Mouse (Mus musculus): Measurements from ENCODE around the gene Rcc1. TPM values are rescaled to one million over a fixed set of nuclear protein-coding genes. Genes with fewer than 3 reads are reported as not detected.
A peak's percentile ranks its signal among the peaks of the same experiment; 100 is the strongest.

The Rcc1 gene
- total RNA-seq, 2 experiments from 2014 or later: 13.0 to 14.3 TPM

DNA sequence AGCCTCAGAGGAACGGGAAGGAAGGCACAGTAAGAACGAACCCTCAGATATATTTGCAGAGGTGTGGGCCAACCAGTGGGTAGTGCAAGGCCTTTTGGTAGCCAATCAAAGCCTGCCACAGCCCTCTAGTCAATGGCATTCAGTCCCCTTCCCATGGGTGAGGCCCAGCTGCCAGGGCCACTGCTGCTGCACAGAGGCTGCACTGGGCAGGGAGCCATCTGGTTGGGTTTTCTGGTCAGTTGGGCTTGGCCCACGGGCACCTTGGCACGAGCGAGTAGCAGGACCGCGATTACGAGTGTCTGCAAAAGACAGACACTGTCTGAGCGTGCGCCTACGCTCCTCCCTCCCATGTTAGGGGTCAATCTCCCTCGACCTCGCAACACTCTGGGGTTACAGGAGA lies 14.5 kb downstream of the Rcc1 start:
- H3K4me3 ChIP-seq: no peak overlapping the region
- DNase-seq (ENCODE audit: extremely low spot score in 1 of 2, low spot score in 2 of 2): peak in 1 of 2 experiments; percentile 24

DNA sequence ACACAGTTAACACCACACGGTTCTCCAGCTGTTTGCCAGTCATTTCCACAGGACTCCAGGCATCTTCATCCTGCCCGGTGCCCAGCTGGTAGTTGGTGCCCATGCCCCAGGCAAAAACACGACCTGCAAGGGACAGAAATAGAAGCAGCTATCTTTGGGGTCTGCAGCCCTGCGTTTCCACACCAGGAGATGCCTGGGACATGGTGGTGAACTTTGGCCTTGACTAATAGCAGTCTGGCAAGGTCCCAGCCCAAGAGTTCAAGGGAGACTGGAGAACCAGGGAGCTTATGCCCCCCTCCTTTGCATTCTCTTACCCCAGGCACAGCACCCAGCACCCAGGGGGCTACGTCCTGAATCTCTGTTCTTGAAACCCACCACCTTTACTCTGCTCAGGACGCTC lies 20.5 kb downstream of the Rcc1 start:
- intact Hi-C loops (cut with DNase I): no loop called here
- no peak for TF ChIP-seq CTCF (IDR thresholded peaks at IDR 0.05)
- Histone ChIP-seq H3K4me3 (no peak overlapping the region), H3K27ac (no peak overlapping the region)
- no peak for DNase-seq (ENCODE audit: extremely low spot score in 1 of 2, low spot score in 2 of 2)

More for the DNA sequence above, 14.5 kb downstream of the Rcc1 start:
- intact Hi-C loops (cut with DNase I): no loop called here
- no peak overlapping the region for H3K27ac ChIP-seq
- TF ChIP-seq CTCF (IDR thresholded peaks at IDR 0.05): no peak

DNA sequence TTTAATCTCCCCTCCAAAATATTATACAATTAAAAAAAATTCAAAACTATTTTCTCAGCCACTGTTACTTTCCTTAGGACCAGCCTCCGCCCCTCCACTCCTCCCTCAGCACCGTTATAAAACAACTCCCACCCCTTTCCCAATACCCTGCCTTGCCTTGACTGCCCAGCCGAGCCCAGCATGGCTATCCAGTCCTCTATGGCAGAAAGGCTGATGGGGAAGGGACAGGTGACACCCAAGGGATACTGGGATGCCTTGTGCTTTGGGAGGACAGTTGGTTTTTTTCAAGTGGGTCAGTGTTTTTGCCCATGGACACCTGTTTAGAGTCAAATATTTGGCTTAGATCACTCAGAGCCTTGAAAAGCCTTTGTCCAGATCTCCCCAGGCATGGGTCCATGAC lies 21.4 kb downstream of the Rcc1 start:
- no peak for TF ChIP-seq CTCF (IDR thresholded peaks at IDR 0.05)
- Histone ChIP-seq H3K4me3 (no peak overlapping the region), H3K27ac (no peak overlapping the region)
- intact Hi-C loops (cut with DNase I): no loop called here
- DNase-seq (ENCODE audit: extremely low spot score in 1 of 2, low spot score in 2 of 2): no peak

DNA sequence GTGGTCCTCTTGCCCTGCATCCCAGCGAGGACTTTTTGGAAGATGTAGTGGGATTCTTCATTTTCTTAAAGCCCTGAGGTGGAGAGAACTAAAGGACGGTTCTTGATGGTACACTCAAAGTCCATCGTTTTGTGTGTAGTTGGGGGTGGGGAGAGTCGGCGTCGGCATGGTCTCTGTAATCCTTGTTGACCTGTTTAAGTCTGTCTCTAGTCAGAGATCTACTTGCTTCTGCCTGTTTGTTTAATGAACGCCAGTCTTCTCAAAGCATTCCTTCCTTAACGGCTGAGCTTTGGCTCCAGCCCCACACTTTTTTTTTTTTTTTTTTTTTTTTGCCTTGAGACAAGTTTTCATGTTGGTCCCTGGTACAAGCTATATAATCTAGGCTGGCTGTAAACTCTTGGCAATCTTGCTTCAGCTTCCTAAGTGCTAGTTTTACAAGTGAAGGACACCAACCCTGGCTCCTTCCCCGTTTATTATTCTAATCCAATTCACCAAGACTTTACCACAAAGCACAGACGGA lies 23.5 kb downstream of the Rcc1 start:
- TF ChIP-seq CTCF (IDR thresholded peaks at IDR 0.05): no peak
- DNase-seq (ENCODE audit: extremely low spot score in 1 of 2, low spot score in 2 of 2): no peak
- Histone ChIP-seq H3K4me3 (peak overlapping the region; percentile 82), H3K27ac (peak overlapping the region; percentile 84)
- intact Hi-C loops (cut with DNase I): loop anchor here (2.0 kb wide), 1 partner anchor 21 kb away; no protein-coding TSS in a partner anchor

DNA sequence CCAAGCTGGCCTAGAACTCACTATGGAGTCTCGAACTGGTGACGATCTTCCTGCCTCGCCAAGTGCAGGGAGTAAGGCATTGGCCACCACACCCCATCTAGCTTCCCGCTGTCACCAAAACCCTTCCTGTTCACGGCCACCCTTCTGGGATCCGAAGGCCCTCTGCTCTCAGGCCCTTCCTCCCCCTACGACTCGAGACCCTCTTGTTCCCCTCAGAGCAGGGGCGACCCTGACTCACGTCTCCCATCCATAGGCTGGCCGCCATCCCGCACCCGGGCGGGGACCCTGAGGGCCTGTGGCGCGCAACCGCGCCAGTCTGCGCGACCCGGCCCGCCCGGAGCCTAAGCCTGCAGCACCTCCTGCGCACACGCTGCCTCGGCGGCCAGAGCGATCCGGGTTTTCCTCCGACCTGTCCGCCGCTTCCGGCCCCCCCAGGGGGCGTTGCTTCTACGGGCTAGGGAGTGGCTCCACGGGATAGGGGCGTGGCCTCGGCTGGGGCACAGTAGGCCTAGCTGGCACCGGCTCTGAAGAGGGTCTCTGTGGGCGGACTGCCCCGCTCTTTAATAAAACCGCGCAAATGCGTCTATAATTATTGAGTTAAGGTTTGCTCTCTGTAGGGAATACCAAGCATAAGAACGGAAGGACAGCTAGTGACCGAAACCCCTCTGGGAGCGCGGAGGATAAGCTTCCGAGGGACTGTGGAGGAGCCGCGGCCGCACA lies 24.1 kb downstream of the Rcc1 start, which contains the start of gene Trnau1ap:
Gene Trnau1ap, minus strand, starts transcription at position 424 of the 720 bp plus-strand sequence.
- intact Hi-C loops (cut with DNase I): loop anchor here (2.0 kb wide), 1 partner anchor 20 kb away; no protein-coding TSS in a partner anchor
- Histone ChIP-seq H3K4me3 (peak within 1 kb of the TSS; percentile 82), H3K27ac (peak within 1 kb of the TSS; percentile 84)
- DNase-seq (ENCODE audit: extremely low spot score in 1 of 2, low spot score in 2 of 2): peak; percentile 84 to 86
- TF ChIP-seq CTCF (IDR thresholded peaks at IDR 0.05): peak; percentile 18

DNA sequence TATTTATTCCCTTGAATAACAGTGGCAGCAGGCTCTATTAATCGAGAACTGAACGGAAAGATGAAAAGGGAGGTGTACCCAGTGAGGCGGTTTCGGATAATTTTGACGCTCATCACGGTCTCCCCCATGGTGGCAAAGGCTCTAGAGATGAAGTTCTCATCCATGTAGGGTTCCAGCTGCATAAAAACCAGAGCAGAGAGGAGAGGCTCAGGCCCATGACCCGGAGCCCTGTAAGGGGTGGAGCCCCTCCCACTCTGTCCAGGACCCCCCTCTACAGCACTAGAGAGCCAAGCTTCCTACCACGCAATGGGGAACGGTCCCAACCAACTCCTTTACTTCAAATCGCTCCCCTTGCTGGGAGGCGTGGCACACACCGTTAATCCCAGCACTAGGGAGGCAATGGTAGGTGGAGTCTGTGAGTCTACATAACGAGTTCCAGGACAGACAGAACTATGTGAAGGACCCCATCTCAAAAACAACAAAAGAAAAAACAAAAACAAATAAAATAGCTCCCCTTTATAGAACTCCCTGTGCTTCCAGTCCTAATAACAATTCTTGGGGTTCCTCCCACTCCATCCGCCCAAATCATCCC lies 24.9 kb downstream of the Rcc1 start:
- H3K27ac ChIP-seq: no peak overlapping the region; the same call in 1 of the 2 replicates
- TF ChIP-seq CTCF (IDR thresholded peaks at IDR 0.05): no peak
- intact Hi-C loops (cut with DNase I): loop anchor here (2.0 kb wide), 1 partner anchor 20 kb away; no protein-coding TSS in a partner anchor
- DNase-seq (ENCODE audit: extremely low spot score in 1 of 2, low spot score in 2 of 2): no peak
- H3K4me3 ChIP-seq: peak overlapping the region; percentile 82

DNA sequence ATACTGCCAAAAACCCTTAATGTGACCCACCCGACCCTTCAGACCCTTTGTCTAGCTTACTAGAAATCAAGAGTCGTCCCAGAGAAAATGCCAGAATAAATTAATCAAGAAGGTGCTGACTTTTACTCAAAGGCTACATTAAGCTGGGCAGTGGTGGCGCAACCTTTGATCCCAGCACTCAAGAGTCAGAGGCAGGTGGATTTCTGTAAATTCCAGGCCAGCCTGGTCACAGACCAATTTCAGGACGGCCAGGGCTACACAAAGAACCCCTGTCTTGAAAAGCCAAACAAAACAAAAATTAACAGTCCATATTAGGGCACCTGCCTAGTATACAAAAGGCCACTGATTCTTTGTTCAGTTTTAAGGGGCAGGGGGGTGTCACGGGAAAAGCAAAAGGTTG lies 26.9 kb downstream of the Rcc1 start:
- TF ChIP-seq CTCF (IDR thresholded peaks at IDR 0.05): no peak
- intact Hi-C loops (cut with DNase I): no loop called here
- H3K27ac ChIP-seq: no peak overlapping the region
- no peak overlapping the region for H3K4me3 ChIP-seq
- no peak for DNase-seq (ENCODE audit: extremely low spot score in 1 of 2, low spot score in 2 of 2)

DNA sequence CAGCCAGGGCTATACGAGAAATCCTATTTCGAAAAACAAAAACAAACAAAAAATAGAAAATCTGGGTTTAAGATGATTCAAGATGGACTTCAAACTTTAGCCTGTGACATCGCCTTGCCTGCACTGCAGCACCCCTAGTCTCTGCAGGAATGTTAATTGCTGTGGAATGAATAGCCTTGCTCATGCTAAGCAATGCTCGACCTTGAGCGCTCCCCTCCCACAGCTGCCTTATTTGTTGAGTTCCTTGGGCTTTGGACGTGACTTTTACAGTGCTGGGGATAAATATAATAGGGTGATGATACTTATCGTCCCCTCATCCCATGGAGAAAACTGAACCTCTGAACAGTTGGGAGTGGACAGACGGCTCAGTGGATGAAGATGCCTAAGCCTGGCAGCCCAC lies 37.7 kb downstream of the Rcc1 start:
- intact Hi-C loops (cut with DNase I): no loop called here
- DNase-seq (ENCODE audit: extremely low spot score in 1 of 2, low spot score in 2 of 2): no peak
- no peak overlapping the region for H3K4me3 ChIP-seq
- no peak for TF ChIP-seq CTCF (IDR thresholded peaks at IDR 0.05)
- H3K27ac ChIP-seq: no peak overlapping the region

DNA sequence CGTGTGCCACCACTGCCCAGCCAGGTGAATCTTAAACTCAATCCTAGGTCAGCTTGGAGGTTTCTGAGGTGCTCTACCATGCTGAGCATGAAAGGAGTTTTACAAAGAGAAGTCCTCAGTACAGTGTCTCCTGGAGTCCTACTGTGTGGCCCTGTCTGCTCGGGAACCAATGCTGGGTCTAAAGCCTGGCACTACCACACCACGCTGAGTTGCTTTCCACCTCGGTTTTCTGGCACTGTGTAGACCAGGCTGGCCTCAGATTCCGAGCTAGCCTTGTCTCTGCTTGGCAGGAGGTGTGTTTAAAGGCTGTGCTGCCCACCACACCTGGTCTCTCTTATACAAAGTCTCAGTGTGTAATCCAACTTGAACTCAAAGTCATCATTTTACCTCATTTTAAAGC lies 40.8 kb downstream of the Rcc1 start:
- no peak for TF ChIP-seq CTCF (IDR thresholded peaks at IDR 0.05)
- no peak overlapping the region for H3K4me3 ChIP-seq
- intact Hi-C loops (cut with DNase I): no loop called here
- DNase-seq (ENCODE audit: extremely low spot score in 1 of 2, low spot score in 2 of 2): no peak
- H3K27ac ChIP-seq: no peak overlapping the region

DNA sequence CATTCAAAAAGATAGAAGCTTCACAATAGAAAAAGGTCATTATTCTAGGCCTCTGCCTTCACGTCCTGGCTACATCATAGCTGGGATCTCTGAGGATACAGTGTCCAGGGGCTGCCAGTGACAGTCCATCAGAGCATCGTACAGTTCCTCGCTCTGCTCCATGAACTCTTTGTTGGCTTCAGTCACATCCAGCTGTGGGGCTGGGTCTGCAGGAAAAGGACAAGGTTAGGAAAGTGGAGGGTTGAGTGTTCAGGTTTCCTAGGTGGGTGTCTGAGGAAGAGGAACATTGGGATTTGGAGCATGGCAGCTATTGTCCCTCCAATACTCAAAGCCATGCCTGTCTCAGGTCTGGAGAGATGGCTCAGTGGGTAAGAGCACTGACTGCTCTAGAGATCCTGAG lies 41.6 kb downstream of the Rcc1 start:
- no peak for DNase-seq (ENCODE audit: extremely low spot score in 1 of 2, low spot score in 2 of 2)
- no peak for TF ChIP-seq CTCF (IDR thresholded peaks at IDR 0.05)
- H3K27ac ChIP-seq: no peak overlapping the region
- no peak overlapping the region for H3K4me3 ChIP-seq
- intact Hi-C loops (cut with DNase I): no loop called here

DNA sequence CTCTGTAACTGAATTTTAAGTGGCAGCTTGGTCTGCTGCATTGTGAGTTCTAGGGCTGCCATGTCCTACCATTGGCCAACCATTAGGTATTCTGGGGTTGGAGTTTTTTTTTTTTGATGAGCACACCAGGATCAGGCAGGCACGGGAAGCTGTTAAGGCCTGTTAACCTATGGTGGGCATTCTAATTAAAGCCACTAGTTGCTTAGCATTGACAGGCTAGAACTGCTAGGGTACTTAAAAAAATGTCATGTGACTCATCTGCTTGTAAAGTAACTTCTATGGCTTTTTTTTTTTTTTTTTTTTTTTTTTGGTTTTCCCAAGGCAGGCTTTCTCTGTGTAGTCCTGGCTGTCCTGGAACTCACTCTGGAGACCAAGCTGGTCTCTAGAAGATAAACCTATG lies 42.2 kb downstream of the Rcc1 start:
- no peak for TF ChIP-seq CTCF (IDR thresholded peaks at IDR 0.05)

DNA sequence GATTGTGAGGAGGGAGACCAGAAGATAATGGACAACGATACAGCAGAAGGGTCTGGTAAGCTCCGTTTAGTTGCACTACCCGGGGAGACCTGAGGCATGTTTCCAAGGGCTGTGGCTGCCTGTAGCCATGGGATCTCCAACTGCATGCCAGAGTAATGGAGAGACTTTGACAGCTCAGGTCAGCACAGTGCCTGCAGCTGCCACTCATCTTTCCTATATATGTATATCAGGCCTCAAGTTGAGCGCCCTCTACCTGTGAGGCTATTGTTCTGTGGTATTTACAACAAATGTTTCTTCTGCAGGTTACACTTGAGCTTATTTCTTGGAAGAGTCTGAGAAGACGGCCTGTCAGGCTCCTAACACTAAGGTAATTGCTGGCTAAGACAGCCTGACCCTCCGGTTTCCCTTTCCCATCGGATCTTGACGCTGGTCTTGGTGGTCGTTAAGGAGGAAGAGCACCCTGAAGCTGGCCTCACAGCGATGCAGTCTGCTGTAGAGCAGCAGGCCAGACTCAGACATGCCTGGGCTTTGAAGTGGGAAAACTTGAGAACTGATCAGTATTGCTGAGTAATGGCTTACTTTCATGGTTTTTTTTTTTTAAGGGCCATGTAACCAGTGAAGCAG lies 43.4 kb downstream of the Rcc1 start:
- DNase-seq (ENCODE audit: extremely low spot score in 1 of 2, low spot score in 2 of 2): peak; percentile 22 to 33
- H3K4me3 ChIP-seq: peak overlapping the region; percentile 82
- intact Hi-C loops (cut with DNase I): loop anchor here (2.0 kb wide), 3 partner anchors 19 to 43 kb away; partner anchors contain the start of genes Rcc1, Taf12 and Trnau1ap
- peak overlapping the region; percentile 93 for H3K27ac ChIP-seq
- TF ChIP-seq CTCF (IDR thresholded peaks at IDR 0.05): peak; percentile 62

More for the DNA sequence above, 42.2 kb downstream of the Rcc1 start:
- no peak for DNase-seq (ENCODE audit: extremely low spot score in 1 of 2, low spot score in 2 of 2)
- Histone ChIP-seq H3K4me3 (no peak overlapping the region), H3K27ac (no peak overlapping the region)
- intact Hi-C loops (cut with DNase I): no loop called here
